Mouse (Mus musculus): ENCODE measurements around the gene Rasd1. TPM values are rescaled to one million over a fixed set of nuclear protein-coding genes. Genes with fewer than 3 reads are reported as not detected.

The Rasd1 gene
- total and polyA plus RNA-seq, 3 experiments, result 5.7 to 6.8 (median 6.6) TPM

DNA sequence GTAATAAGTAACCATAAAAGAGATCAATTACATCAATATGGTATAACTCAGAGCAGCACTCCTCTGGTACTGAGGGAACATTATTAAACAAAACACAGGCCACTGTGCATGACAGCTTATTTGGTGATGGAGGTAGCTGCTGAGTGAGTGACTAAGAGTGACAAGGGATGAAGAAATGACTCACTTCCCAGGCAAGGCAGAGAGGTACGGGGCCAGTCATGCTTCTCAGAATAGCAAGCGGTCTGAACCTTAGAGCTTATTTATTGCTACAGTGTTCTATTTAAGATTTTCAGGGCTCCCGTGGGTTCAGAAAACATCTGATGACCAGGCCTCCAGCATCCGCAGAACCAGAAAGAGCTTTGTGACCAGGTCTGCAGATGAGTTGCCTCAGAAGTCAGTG lies 51.0 kb downstream of the Rasd1 start:
- H3K79me2 ChIP-seq (replicated peaks; ENCODE audit: control insufficient read depth, insufficient read depth, low read length), result no peaks in the 10 kb centered on the region
- 68% methylated on average over 4 of the region's 4 CpGs for WGBS
- no peak for TF ChIP-seq POLR2A (IDR thresholded peaks at IDR 0.05; ENCODE audit: insufficient read depth, low read depth, low read length)
- TF ChIP-seq EP300 (IDR thresholded peaks at IDR 0.05; ENCODE audit: insufficient read depth, low read depth, low read length), result no peak
- no peak for TF ChIP-seq CTCF (IDR thresholded peaks at IDR 0.05)
- peaks cover 5% of the 10 kb centered on the region; the same call in 1 of the 2 replicates for H3K4me1 ChIP-seq (ENCODE audit: control insufficient read depth, insufficient read depth, low read length)
- no peak overlapping the region for H3K9ac ChIP-seq (ENCODE audit: low read depth, low read length)
- H3K27ac ChIP-seq, result no peak overlapping the region
- no peak for DNase-seq
- intact Hi-C loops (cut with DNase I), result no loop called here
- H3K4me3 ChIP-seq, result no peak overlapping the region
- H3K27me3 ChIP-seq (ENCODE audit: control insufficient read depth, insufficient read depth, low read length), result no peaks in the 10 kb centered on the region
- H3K36me3 ChIP-seq (ENCODE audit: control insufficient read depth, insufficient read depth, low read length), result peaks cover 2% of the 10 kb centered on the region; the same call in 1 of the 2 replicates

Other genes with a start within 250 kb of the Rasd1 start
- gene Pld6, start 177.3 kb downstream of the Rasd1 start, total RNA-seq (2021), result under 1 TPM; 0.44 to 0.45 TPM
- gene Pld6, start 177.3 kb downstream of the Rasd1 start, polyA plus RNA-seq (2012; rRNA removed), result 1.5 and 2.2 TPM in 2 replicates
- 10 to 100 TPM; 36.9 to 47.0 TPM for gene Flcn, start 154.9 kb downstream of the Rasd1 start, total RNA-seq (2021)
- 52.0 and 59.0 TPM in 2 replicates for gene Flcn, start 154.9 kb downstream of the Rasd1 start, polyA plus RNA-seq (2012; rRNA removed)
- 10 to 100 TPM; 23.7 to 25.4 TPM for gene Nt5m, start 125.5 kb downstream of the Rasd1 start, total RNA-seq (2021)
- gene Nt5m, start 125.5 kb downstream of the Rasd1 start, polyA plus RNA-seq (2012; rRNA removed), result 35.9 and 47.1 TPM in 2 replicates
- 10 to 100 TPM; 67.7 to 75.5 TPM for gene Cops3, start 125.1 kb downstream of the Rasd1 start, total RNA-seq (2021)
- 28.4 and 47.8 TPM in 2 replicates for gene Cops3, start 125.1 kb downstream of the Rasd1 start, polyA plus RNA-seq (2012; rRNA removed)
- 10 to 100 TPM; 24.0 to 25.5 TPM for gene Med9, start 16.7 kb downstream of the Rasd1 start, total RNA-seq (2021)
- 24.0 and 28.1 TPM in 2 replicates for gene Med9, start 16.7 kb downstream of the Rasd1 start, polyA plus RNA-seq (2012; rRNA removed)
- gene Pemt, start 81.5 kb upstream of the Rasd1 start, total RNA-seq (2021), result 1 to 10 TPM; 1.9 to 3.2 TPM
- 5.1 and 5.9 TPM in 2 replicates for gene Pemt, start 81.5 kb upstream of the Rasd1 start, polyA plus RNA-seq (2012; rRNA removed)
- 10 to 100 TPM; 21.8 to 26.5 TPM for gene Rai1, start 140.1 kb upstream of the Rasd1 start, total RNA-seq (2021)
- gene Rai1, start 140.1 kb upstream of the Rasd1 start, polyA plus RNA-seq (2012; rRNA removed), result 15.8 and 20.0 TPM in 2 replicates

All from heart, adult 2 months (tissue).